Mouse (Mus musculus) spleen, postnatal 36 days (tissue): Measurements from ENCODE around the gene Rrp12.

ENCODE experiments used
- DNase-seq, 2 experiments: peaks; one replicate each; pipeline ENCODE4 v3.0.0; 2022; ENCODE audit warnings: low spot score in 2 of 2, mixed read lengths in 1 of 2

Rrp12 gene

GRCm38 (mm10) chr19:41847992-41848851, 47.8 kb downstream of the Rrp12 start, which contains the start of gene Frat2:
Gene Frat2 (minus strand): TSS chr19:41848132.
- peak; percentile 88 to 89 for DNase-seq

GRCm38 (mm10) chr19:41847614-41847991, 48.4 kb downstream of the Rrp12 start:
- DNase-seq, result peak; percentile 56 to 61

GRCm38 (mm10) chr19:41847091-41847581, 48.8 kb downstream of the Rrp12 start:
- DNase-seq, result peak; percentile 33 to 36

- no peak for DNase-seq
Observed at GRCm38 (mm10) chr19:41846366-41847090, 49.4 kb downstream of the Rrp12 start.

- no peak for DNase-seq
Observed at GRCm38 (mm10) chr19:41844345-41844744, 51.6 kb downstream of the Rrp12 start.

GRCm38 (mm10) chr19:41842706-41843105, 53.3 kb downstream of the Rrp12 start:
- DNase-seq, result no peak

GRCm38 (mm10) chr19:41842196-41842595, 53.8 kb downstream of the Rrp12 start:
- no peak for DNase-seq

GRCm38 (mm10) chr19:41841105-41841750, 54.7 kb downstream of the Rrp12 start:
- DNase-seq, result no peak

GRCm38 (mm10) chr19:41839685-41840084, 56.3 kb downstream of the Rrp12 start:
- DNase-seq, result no peak

GRCm38 (mm10) chr19:41838808-41839207, 57.2 kb downstream of the Rrp12 start:
- DNase-seq, result no peak

- DNase-seq, result peak in 1 of 2 experiments; percentile 26
Observed at GRCm38 (mm10) chr19:41837917-41838261, 58.1 kb downstream of the Rrp12 start.

GRCm38 (mm10) chr19:41837194-41837916, 58.6 kb downstream of the Rrp12 start:
- peak in 1 of 2 experiments; percentile 54 for DNase-seq

- DNase-seq, result no peak
Observed at GRCm38 (mm10) chr19:41836719-41837118, 59.3 kb downstream of the Rrp12 start.

GRCm38 (mm10) chr19:41835816-41836215, 60.2 kb downstream of the Rrp12 start:
- DNase-seq, result peak; percentile 64 to 71

- DNase-seq, result no peak
Observed at GRCm38 (mm10) chr19:41835407-41835806, 60.6 kb downstream of the Rrp12 start.

GRCm38 (mm10) chr19:41832501-41833201, 63.3 kb downstream of the Rrp12 start:
- DNase-seq, result no peak

- no peak for DNase-seq
Observed at GRCm38 (mm10) chr19:41831718-41832391, 64.1 kb downstream of the Rrp12 start.

- DNase-seq, result no peak
Observed at GRCm38 (mm10) chr19:41831101-41831570, 64.8 kb downstream of the Rrp12 start.

GRCm38 (mm10) chr19:41830106-41831031, 65.6 kb downstream of the Rrp12 start:
- peak; percentile 80 to 84 for DNase-seq
